Mouse (Mus musculus): ENCODE results near the gene Fjx1. TPM values are rescaled to one million over a fixed set of nuclear protein-coding genes. Genes with fewer than 3 reads are reported as not detected.

Gene Fjx1
- 2.3 and 3.7 TPM in 2 replicates for polyA plus RNA-seq (2015; fragmentation: Nextera tagmentation; extraction: Ambion mirVana)

DNA sequence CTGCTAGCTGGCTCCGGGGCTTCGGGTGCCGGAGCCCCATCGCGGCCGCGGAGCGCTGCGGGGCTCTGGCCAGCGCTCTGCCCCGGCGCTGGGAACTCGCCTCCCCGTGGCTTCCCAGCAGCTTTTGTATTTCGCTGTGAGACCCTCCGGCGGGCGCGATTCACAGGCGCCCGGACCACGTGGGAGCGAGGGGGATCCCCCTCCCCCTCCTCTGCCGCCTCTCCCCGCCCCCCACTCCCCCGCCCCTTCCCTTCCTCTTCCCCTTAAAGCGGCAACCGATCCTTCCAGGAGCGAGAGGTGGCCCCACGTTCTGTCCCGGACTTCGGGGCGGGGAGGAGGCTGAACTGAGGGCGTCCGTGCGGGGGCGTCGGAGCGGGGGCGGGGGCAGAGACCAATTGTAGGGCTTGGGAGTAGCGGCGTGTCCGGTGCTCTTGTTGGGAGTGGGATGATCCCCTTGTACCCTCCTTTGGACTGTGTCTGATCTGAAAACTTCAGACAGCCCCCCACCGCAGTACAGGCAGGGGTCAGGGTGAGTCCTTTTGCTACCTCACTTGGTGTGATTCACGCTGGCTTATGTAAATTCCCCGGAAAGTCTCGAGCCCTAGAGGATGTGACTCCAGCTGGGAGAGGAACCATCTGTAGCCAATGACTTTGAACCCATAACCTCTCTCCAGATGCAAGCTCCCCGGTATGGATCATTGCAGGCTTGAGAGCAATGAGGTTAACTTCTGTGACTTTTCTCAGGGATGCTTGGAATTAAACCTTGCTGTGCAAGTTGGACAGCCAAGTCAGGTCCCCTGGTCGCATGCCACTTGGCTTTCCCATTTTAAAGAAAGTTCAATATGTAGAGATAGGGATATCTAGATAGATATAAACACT, at the start of gene Fjx1:
Gene Fjx1, minus strand, starts transcription at position 829 of the 879 bp plus-strand sequence.

DNA sequence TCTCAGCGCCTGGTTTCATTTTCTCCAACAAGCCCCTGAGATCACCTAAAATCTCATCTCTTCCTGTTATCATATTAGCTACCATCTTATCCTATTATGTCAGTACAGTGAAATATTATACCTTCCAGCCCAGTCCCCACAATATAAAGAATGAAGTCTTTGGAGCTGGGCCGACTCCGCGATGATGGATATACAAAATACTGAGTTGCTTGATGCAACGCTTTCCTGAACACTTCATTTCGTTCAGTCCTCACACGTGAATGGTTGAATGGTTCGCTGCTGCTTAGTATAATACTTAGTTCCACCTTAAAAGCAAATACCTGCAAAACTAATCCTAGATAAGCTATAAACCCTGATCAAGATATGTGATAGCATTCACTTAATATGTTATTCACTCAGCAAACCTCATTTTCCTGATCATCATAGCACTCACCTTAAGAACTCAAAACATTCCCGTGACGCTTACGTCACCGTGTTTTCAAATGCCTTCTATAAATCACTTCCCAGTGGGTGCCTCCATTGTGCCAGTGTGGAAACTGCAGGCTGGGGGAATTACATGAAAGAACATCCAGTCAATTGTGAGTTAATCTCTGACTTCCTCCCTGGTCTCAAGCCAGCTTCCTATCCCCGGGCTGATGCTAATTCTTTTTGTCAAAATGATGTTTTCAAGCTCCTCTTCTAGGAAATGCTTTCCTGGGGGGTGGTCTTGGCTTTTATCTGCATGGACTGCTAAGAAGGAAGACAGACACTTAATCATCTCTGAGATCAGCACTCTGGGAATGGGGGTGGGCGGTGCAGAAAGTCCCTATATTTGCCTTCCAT, 44.7 kb downstream of the Fjx1 start, which contains the start of gene Trim44:
Gene Trim44, minus strand, starts transcription at position 466 of the 822 bp plus-strand sequence.

Other genes starting within 250 kb of the Fjx1 start
- 22.1 and 24.5 TPM in 2 replicates for gene Trim44, start 44.7 kb downstream of the Fjx1 start, polyA plus RNA-seq (2015; fragmentation: Nextera tagmentation; extraction: Ambion mirVana)
- 17.4 and 21.9 TPM in 2 replicates for gene Pamr1, start 97.5 kb upstream of the Fjx1 start, polyA plus RNA-seq (2015; fragmentation: Nextera tagmentation; extraction: Ambion mirVana)
- gene Slc1a2, start 206.2 kb upstream of the Fjx1 start, polyA plus RNA-seq (2015; fragmentation: Nextera tagmentation; extraction: Ambion mirVana): 0.01 and 0.13 TPM in 2 replicates

Measured in adrenal gland, postnatal 0 days (tissue).